Mouse (Mus musculus) liver, postnatal 0 days (tissue): ENCODE measurements at regions not wholly inside any gene's neighbourhood (a gene's known extent, or its start where the extent isn't known, plus 50 kb on each side); places are given as distances from the start of the nearest gene placed in this dataset.

Source experiments
- CTCF ChIP-seq: sonication (generic); IDR thresholded peaks from 2 replicates; pipeline ENCODE4 v1.5.1; 2016; ENCODE audit warnings: antibody characterized with exemption, low read depth
- EP300 ChIP-seq: IDR thresholded peaks from 2 replicates; pipeline ENCODE4 v1.6.1; 2016; ENCODE audit warnings: antibody characterized with exemption, low read depth, mild to moderate bottlenecking

- TF ChIP-seq EP300 (no peak), CTCF (no peak)
These were observed 515.8 kb upstream of the Kif18a start for GRCm38 (mm10) chr2:108764703-108765102.
